Mouse (Mus musculus): Measurements from ENCODE around the gene Inpp4b.

Gene Inpp4b

DNA sequence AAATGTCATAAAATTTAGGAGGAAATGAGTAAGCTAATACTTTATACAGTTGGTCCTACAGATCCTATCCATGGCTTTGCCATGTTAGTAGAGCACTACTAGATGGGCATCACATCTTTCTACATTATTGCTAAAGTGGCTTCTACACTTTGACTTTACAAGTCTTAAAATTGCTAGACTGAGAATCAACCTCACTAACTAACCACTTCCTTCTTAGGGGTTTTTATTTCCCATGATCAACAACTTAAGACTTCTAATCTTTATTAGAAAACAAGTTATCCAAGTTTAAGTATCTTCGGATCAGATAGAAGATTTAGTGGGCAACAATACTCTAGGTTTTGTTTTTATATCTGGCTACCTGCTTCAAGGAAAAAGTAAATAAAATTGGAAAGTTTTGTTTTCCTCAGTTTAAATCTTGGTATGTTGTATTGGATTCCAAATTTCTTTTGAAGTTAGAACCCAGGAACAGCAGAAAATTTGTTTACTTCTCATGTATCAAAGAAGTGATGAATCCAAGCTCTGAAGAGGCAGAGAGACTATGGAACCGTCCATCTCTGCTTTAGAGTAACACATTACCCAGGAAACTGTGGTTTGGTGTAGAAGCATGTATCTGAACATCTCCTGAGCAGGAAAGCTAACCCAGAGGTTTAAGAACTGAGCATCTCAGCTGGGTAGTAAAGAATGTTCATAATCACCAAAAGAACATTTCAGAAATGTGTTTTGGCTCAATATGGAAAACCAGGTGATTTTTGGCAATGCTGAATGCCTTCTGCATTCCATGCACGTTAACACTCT lies 361.4 kb downstream of the Inpp4b start:
- DNase-seq (ENCODE audit: low spot score in 2 of 2): no peak

DNA sequence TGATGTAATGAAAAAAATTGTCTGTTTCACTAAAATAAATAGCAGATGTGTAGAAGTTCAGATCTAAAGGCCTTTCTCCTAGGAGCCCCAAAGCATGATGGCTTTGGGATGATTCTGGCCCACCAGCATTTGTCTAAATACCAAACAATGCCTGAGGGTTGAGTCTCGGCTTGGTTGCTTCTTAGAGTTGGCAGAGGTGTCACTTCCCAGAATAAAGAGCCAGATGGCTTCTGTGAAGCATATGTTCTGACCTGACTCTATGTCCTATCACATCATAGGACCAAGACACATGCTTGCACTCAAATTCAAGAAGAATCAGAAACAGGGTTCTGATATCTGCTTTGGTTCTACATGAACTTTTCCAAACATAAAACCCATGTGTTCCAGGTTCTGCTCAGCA lies 365.1 kb downstream of the Inpp4b start:
- no peak for DNase-seq (ENCODE audit: low spot score in 2 of 2)

DNA sequence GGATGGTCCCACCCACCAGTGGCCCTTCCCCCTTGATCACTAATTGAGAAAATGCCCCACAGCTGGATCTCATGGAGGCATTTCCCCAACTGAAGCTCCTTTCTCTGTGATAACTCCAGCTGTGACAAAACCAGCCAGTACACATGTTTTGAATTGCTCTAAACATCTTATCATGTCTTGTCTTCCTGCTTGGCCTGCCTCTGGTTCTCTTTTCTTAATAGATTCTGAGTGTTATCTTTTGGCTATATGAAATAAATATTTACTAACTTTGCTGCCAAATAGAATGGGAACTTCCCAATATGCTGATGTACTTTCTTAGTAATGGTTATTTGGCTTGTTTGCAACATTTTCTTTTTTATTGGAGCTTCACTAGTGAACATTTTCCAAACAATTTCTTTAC lies 389.0 kb downstream of the Inpp4b start:
- DNase-seq (ENCODE audit: low spot score in 2 of 2): no peak

DNA sequence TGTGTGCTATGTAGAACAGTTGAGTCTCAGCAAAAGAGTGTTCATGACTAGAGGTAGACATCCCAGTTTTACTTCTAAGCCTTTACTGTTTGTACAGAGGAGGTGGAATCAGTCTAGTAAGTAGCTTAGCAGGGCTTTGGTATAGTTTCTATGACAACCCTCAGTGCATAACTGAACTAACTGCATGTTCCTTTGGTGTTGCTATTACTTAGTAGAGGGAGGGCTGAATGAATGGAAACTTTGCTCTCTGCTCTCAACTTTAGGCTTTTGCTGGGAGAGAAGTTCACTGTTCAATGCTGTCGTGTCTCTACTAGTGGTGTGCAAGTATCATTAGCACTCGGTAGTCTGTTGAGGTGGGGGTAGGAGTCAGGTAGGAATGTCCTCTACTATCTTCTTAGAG lies 393.3 kb downstream of the Inpp4b start:
- DNase-seq (ENCODE audit: low spot score in 2 of 2): no peak

DNA sequence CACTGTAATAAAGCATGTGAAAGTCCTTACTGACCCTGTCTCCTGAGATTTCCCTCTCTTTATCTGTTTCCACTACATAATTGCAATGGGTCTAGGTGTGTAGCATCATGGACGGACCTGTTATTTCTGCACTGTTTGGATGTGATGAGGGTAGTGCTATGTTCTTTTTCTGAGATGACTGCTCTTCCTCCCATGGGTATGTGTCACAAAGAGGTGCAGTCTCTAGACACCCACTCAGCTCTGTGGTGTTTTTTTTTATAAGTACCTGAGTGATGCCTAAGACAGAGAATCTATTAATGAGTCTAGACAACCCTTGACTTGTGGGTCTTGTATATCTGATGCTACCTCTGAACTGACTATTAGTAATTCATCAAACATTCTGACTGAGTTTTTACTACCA lies 393.7 kb downstream of the Inpp4b start:
- DNase-seq (ENCODE audit: low spot score in 2 of 2): no peak

DNA sequence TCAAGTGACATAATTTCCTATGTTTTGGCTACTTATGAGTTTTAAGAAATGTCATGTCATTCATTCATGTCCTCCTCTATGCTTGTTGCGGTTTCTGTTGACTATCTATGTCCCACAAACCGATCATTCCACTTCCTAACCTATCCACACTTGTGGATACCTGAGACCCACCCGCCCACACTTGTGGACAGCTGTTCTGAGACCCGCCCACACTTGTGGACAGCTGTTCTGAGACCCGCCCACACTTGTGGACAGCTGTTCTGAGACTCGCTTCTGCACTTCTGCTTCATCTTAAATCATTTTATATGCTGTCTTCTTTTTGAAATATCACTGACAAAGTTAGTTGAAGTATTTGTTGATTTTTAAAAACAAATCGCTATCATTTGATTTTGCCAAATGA lies 400.2 kb downstream of the Inpp4b start:
- DNase-seq (ENCODE audit: low spot score in 2 of 2): no peak

DNA sequence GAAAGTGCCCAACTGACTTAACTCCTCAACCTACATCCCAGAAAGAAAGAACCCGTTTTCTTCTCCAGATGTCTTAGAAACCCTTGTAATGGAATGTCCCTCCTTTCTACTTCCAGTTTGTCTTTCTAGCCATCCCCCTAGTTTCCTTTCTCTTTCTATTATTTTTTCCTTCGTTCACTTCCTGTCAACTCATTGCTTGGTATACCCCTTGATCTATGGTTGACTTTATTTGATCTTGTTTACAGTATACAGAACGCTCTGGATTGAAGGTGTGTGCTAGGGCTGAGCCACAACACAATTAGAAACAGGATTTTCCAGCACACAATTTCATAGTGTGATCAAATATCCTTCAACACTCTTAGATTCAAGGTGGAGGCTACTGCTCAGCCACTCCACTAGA lies 400.7 kb downstream of the Inpp4b start:
- no peak for DNase-seq (ENCODE audit: low spot score in 2 of 2)

DNA sequence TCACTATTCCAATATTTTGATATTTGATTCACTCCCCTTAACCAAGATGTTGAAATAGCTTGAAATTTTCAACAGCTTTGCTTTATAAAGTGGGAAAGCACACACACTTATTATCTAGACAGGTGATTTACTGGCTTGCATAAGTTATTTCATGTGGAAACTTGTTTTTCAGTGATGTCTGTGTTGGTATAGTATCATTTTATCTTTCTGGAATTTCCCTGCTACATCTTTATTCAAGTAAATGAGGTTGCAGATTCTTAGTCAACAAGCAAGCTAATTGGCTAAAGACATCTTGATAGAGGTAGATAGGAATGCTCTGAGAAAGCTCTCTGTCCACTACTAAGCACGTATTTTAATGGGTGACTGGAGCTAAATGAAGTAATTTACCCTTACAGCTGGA lies 403.1 kb downstream of the Inpp4b start:
- no peak for DNase-seq (ENCODE audit: low spot score in 2 of 2)

DNA sequence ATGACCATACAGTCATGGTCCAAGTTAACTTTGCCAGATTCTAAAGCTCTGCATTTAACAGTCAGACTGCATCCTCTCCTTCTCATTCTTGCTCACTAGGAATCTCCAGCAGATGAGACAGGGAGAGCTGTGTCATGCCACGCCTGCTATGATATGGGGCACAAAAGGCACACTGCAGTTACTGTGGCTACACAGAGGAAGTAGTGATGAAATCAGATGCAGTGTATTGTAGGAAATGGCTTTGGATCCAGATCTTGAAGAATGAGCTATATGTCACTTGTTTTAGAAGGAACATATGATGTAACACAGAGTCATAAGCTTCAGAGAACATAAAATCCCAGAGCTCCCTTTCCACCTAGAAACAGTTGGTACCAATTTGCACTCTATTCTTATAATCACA lies 408.8 kb downstream of the Inpp4b start:
- no peak for DNase-seq (ENCODE audit: low spot score in 2 of 2)

DNA sequence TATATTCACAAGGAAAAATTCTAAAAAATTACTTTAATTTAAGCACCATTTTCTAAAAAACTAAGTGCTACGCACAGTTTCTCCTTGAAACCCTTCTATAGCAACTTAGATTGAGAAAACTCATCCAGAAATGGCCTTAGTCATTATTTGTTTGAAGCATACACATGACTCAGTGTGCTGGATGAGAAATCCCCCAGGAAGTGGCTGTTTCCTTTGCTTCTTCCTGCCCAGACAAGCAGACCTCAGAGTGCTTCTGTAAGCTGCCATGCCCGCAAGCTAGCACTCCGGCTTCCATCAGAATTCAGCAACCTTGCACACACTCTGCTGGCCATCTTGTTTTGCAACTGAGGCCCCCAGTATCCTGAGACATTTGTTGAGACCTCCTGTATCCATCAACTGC lies 414.3 kb downstream of the Inpp4b start:
- DNase-seq (ENCODE audit: low spot score in 2 of 2): no peak

DNA sequence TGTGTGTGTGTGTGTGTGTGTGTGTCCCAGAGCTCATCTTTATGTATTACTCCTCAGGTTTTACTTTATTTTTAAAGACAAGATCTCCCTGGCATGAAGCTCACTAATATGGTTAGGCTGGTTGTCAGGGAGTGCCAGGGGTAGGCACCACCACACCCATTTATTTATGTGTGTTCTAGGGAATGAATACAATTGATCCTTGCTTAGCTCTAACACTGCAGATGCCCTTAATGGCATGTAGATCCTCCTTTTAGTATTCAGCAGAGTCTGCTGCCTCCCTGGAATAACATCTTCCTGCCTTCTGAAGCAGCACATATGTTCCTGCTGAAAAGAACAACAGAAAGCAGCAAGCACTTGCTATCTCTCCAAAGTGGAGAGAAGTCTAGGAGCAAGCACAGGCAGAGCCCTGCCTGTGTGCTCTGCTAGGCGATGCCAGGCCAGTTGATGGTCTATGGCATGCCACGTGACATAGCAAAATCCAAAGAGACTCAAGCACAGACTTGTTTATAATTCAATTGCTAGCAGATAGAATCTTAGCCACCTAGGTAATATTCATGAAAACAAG lies 415.3 kb downstream of the Inpp4b start:
- no peak for DNase-seq (ENCODE audit: low spot score in 2 of 2)

DNA sequence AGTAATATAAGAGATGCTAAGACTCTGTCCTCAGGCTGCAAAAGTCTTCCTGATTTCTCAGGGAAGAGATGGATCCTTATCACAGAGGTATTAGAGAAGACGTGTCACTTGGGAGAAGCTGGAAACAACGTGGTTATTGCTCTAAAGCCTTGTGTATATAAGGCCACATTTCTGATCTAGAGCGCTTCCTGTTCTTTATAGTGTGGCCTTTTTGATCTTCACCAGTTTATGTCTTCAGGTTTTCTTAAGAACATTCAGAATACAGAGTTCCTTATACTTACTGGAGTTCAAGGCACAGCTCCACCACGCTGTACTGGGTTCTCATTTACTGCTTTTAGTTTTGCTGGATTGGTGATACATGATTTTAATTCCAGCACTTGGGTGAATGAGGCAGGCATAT lies 419.1 kb downstream of the Inpp4b start:
- no peak for DNase-seq (ENCODE audit: low spot score in 2 of 2)

DNA sequence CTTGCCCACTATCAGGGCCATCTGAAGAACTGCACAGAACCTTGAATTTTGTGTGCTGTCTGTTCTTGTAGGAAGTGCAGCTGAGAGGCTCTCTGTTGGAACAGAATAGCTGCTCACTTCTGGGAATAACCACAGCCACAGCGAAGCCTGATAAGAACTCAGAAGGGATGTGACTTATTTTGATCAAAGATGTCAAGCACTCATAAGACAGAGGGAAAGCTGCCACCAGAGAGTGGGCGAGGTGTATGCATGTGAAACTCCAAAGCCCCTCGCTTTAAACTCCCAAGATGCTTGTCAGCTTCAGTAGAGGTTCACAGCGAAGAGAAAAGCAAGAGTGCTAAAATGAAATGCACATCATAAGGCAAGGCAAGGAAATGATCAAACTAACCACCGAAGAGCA lies 423.7 kb downstream of the Inpp4b start:
- DNase-seq (ENCODE audit: low spot score in 2 of 2): no peak

DNA sequence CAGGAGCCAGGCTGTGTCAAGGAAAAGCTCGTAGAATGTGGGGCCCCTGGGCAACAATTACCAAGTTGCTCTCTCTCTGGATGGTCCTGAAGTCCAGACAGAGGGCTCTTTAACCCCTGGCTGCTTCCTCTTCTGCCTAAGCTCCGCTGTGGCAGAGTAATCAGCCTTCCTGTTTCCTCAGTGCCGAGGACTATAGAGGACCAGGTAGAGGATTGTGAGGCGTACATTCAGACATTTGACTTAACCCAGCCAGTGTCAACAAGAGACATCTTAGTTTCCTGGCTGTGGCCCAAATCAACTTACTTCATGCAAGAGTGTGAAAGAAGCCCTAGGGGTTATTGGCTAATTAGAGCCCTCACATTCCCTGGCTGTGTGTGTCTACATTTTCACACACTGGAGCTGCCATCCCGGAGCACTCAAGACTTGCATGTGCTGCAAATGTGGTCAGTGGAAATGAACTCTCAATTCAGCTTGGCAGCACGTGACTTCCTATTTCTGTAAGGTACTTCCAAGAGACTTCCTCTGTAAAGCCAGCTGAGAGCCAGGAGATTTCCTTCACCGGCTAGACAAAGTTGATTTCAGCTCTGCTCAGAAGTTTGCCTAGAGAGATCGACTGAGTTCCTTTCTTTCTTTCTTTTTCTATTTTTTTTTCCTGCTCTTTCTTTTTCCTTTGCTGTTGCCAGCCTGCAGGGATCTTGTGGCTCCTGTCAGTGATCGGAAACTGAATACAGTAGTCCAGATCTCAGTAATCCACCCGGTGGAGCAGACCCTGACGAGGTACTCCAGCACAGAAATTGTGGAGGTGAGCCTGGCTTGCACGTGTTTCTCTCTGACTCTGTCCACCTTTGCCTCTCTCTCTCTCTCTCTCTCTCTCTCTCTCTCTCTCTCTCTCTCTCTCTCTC lies 425.3 kb downstream of the Inpp4b start:
- DNase-seq (ENCODE audit: low spot score in 2 of 2): no peak

DNA sequence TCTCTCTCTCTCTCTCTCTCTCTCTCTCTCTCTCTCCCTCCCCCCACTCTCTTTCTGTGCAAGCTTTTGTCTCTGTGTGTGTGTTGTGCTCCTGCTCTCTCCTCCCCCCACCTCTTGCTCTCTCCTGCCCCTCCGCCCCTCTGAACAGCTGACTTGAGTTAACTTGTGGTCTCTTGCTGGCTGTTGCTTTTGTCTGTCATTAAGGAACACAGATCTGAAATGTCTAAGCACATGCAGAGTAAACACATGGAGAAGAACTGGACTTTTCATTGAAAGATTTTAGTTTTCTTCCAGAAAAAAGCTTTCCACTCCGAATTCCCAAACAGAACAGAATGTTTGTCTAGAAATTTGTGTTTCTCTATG lies 425.9 kb downstream of the Inpp4b start:
- no peak for DNase-seq (ENCODE audit: low spot score in 2 of 2)

DNA sequence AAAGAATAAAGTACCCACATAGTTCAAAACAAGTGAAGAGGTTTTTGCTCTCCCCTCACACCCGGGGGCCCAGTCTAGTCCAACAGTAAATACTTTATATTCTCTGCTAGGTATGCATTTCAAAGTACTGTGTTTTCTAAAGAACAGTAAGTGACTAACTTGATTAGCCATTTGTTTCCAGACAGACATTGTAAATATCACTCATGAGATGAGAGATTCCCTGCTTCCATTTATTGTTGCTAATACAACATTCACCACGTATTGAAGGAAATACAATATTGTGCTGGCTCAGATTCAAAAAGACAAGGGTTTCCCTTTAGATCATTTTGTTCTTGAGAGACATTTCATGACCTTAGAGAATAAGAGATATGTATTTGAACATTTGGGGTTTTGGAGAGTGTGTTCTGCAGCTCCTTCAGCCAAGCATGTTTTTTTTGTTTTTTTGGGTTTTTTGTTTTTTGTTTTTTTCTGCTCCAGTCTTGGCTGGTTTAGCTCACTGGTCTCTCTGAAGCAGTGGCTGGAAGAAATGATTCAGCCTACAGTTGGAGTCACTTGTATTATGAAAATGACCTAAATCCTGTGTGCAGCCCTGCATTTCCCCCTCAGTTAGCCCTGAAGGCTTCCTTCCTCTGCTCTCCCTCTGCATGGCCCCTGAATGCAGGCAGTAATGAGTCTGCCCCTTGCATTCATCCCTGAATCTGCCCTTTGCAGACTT lies 426.5 kb downstream of the Inpp4b start:
- no peak for DNase-seq (ENCODE audit: low spot score in 2 of 2)

DNA sequence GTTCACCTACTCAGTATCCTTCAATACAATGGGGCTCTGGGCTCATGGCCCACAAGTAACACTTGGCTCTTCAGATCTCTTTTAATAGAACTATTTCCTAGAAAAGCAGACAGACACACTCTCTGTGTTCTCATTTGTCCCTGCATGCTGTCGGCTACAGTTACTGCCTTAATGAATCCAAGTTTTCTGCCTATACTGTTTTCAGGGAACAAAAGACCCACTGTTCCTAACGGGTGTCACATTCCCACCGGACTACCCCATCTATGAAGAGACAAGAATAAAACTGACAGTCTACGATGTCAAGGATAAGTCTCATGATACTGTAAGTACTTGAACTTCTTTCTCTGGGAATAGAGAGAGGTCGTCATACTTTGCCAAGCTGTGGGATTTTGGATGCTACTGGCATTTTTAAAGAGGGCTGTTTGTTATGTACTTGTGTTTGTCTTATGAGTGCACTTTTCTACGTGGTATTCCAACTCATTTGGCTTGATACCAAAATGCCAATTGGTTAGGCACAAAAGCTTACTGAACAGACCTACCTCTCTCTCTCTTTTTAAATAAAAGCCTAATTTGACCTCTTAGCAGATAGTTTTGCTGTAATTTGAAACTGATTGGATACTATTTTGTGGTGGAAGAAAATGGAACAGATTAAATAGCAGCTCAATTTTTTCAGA lies 428.4 kb downstream of the Inpp4b start:
- no peak for DNase-seq (ENCODE audit: low spot score in 2 of 2)

DNA sequence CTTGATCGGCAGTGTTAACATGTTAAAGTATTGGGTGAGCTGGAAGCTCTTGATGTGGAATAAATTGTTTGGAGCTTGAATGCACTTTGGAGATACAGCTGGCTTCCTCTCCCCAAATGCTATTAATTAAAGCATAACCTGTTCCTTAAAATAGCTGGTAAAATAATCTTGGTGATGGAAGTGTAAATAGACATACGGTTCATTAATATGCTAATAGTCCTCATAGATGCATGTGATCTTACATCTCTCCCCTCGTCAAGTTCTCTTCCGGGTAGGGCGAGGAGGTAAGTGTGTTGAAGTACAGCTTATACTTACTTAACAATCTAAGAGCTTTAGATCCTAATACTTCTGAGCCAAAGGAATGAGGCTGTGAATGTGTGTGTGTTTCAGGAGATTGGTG lies 430.5 kb downstream of the Inpp4b start:
- no peak for DNase-seq (ENCODE audit: low spot score in 2 of 2)

DNA sequence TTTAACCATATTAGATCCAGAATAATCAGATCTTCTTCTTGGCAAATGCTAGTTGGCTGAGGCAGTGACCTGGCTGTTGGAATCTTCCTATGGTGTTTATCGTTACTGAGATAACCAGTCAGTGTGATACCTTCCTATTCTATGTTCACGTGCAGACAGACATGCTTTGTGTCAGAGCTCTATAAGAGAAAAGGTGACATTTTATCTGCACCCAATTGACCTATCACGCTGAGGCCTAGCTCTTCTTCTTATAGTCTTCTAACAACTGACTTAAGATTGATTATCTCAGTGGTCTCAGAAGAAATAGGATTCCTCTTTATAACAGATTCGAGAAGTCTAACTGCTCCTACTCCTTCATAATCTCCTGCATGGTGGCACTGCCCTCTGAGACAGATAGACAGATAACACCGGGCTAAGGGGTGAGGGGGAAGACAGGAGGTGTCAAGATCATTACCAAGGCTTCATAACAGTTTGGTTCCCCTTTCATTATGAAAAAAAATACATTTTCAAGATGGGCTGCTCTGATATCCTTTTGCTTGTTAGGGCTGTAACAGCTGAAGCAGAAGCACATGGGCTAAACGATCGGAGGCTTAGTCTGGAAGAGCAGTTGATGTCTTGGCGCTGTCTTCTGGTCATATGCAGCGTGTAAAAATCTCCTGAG lies 431.1 kb downstream of the Inpp4b start:
- no peak for DNase-seq (ENCODE audit: low spot score in 2 of 2)

DNA sequence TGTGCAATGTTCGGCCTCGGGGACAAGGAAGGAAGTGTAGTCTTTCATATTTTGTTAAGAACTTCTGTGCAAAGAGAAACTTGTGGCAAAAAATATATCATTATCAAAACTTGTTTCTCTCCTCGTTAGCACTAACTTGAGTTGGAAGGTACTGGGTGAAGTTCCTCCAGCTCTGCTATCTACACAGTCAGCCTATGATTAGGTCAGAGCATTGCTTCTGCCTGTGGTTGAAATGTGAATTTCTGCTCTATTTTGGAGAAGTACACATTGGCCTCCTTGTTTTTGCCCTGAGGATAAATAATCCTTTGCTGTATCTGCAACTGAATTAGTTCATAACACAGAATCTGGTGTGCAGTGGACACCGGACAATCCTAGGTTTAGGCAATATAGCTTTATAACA lies 431.7 kb downstream of the Inpp4b start:
- no peak for DNase-seq (ENCODE audit: low spot score in 2 of 2)

DNA sequence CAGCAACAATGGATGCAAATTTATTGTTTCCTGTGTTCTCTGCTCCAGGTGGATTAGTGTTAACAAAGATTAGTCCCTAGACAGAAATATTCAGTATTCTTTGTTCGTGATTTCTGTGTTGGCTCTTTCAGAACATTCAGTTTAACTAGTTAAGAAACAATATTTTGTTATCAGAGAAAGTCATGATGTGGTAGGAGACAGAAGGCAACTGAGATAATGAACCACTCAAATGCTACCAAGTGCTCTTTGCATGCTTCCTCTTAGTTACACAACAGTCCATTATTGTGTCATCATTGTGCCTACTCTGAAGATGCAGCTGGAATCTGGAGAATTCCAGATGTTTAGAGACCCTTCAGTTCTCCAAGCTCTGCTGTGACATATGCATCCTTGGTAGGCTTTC lies 432.1 kb downstream of the Inpp4b start:
- DNase-seq (ENCODE audit: low spot score in 2 of 2): no peak

All from spleen, postnatal 14 days (tissue).